Mouse (Mus musculus) liver, postnatal 0 days (tissue): ENCODE data around the gene Gm20532.

Source experiments
- CTCF ChIP-seq: sonication (generic); IDR thresholded peaks from 2 replicates; pipeline ENCODE4 v1.5.1; 2016; ENCODE audit warnings: antibody characterized with exemption, low read depth
- EP300 ChIP-seq: IDR thresholded peaks from 2 replicates; pipeline ENCODE4 v1.6.1; 2016; ENCODE audit warnings: antibody characterized with exemption, low read depth, mild to moderate bottlenecking

- no peak for TF ChIP-seq CTCF
- TF ChIP-seq EP300: no peak
These were observed 9.4 kb downstream of the Gm20532 start for GRCm38 (mm10) chr2:26595725-26596435.
